14 mouse cellular contexts compared by ENCODE assay signal in the genomic region with DNA sequence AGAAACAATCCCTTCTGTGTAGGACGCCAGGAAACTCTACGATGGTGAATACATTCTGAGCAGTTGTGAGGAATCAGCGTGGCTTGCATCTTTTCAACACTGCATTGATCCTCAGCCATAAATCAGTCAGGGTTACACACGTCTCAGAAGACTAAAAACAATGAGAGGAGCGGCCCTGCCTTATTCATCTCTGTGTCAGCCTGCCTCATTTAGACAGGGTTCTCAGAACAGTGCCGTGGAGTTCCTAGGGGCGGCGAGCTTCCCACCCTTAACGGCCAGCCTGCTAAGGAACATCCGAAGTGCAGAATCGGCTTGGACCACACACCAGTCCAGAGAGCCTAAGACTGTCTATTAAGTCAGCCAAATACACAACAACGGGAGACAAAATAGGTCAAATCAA. TPM values are rescaled to one million over a fixed set of nuclear protein-coding genes. Genes with fewer than 3 reads are reported as not detected.
A peak's percentile ranks its signal among the peaks of the same experiment; 100 is the strongest.
DNase-seq lines count a peak whose midpoint lies in the region; ATAC-seq and TF ChIP-seq lines count a peak whose summit lies in the region.
"Had no signal": no experiment of that assay in that cellular context is flagged by ENCODE, and none has a peak within 500 bp of the region (broad histone marks: within the 10 kb centered on the region; RNA-seq: fewer than 3 reads in every experiment).

No protein-coding gene starts in this region.

- TF ChIP-seq CTCF in heart, adult 2 months (IDR thresholded peaks at IDR 0.05) = peak; percentile 39
- TF ChIP-seq CTCF in midbrain, postnatal 0 days (IDR thresholded peaks at IDR 0.05) = peak; percentile 28

- 73% methylated on average over 12 of the region's 12 CpGs for WGBS in heart, adult 2 months
- 68% methylated on average over 12 of the region's 12 CpGs for WGBS in heart, embryonic 12.5 days
- WGBS in midbrain, postnatal 0 days = 38% methylated on average over 12 of the region's 12 CpGs
- WGBS in midbrain, embryonic 11.5 days = 64% methylated on average over 12 of the region's 12 CpGs
- WGBS in hindbrain, embryonic 13.5 days = 25% methylated on average over 12 of the region's 12 CpGs
- 10% methylated on average over 12 of the region's 12 CpGs for WGBS in neural tube, embryonic 15.5 days

- DNase-seq in heart, adult 2 months = no peak
- peak; percentile 46 for DNase-seq in midbrain, postnatal 0 days (ENCODE audit: low spot score)
- no peak for DNase-seq in midbrain, embryonic 11.5 days (ENCODE audit: low spot score, missing footprints)
- DNase-seq in spleen, adult 12 weeks (ENCODE audit: low spot score) = no peak
- DNase-seq: cerebellum, adult 2 months; kidney, adult 8-10 months had no signal

- no peaks in the 10 kb centered on the region for H3K27me3 ChIP-seq in heart, adult 2 months (ENCODE audit: control insufficient read depth, insufficient read depth, low read length)
- no peaks in the 10 kb centered on the region for H3K27me3 ChIP-seq in heart, embryonic 12.5 days (replicated peaks)
- no peaks in the 10 kb centered on the region for H3K27me3 ChIP-seq in midbrain, postnatal 0 days (ENCODE audit: insufficient read depth, low read length)
- no peaks in the 10 kb centered on the region for H3K27me3 ChIP-seq in midbrain, embryonic 11.5 days (ENCODE audit: control insufficient read depth, insufficient read depth, low read length)
- H3K27me3 ChIP-seq in hindbrain, embryonic 13.5 days = no peaks in the 10 kb centered on the region
- no peaks in the 10 kb centered on the region for H3K27me3 ChIP-seq in neural tube, embryonic 15.5 days (replicated peaks)
- H3K27me3 ChIP-seq: midbrain, embryonic 12.5 days had no signal

- H3K36me3 ChIP-seq in heart, adult 2 months (ENCODE audit: control insufficient read depth, insufficient read depth, low read length) = no peaks in the 10 kb centered on the region
- H3K36me3 ChIP-seq in heart, embryonic 12.5 days = no peaks in the 10 kb centered on the region
- H3K36me3 ChIP-seq in midbrain, postnatal 0 days (ENCODE audit: insufficient read depth, low read length) = no peaks in the 10 kb centered on the region
- H3K36me3 ChIP-seq in midbrain, embryonic 11.5 days (ENCODE audit: control insufficient read depth, insufficient read depth, low read length) = no peaks in the 10 kb centered on the region
- H3K36me3 ChIP-seq in hindbrain, embryonic 13.5 days = no peaks in the 10 kb centered on the region
- no peaks in the 10 kb centered on the region for H3K36me3 ChIP-seq in neural tube, embryonic 15.5 days
- H3K36me3 ChIP-seq: midbrain, embryonic 12.5 days had no signal

- no peaks in the 10 kb centered on the region for H3K9me3 ChIP-seq in heart, embryonic 12.5 days (replicated peaks)
- H3K9me3 ChIP-seq in midbrain, postnatal 0 days (ENCODE audit: low read length) = no peaks in the 10 kb centered on the region
- H3K9me3 ChIP-seq in midbrain, embryonic 11.5 days (ENCODE audit: control insufficient read depth, low read length) = no peaks in the 10 kb centered on the region
- no peaks in the 10 kb centered on the region for H3K9me3 ChIP-seq in hindbrain, embryonic 13.5 days
- H3K9me3 ChIP-seq in neural tube, embryonic 15.5 days (replicated peaks) = no peaks in the 10 kb centered on the region
- H3K9me3 ChIP-seq: midbrain, embryonic 12.5 days had no signal

- no peak for TF ChIP-seq POLR2A in heart, adult 2 months (IDR thresholded peaks at IDR 0.05; ENCODE audit: insufficient read depth, low read depth, low read length)

- no peak overlapping the region for H3K4me3 ChIP-seq in heart, adult 2 months
- no peak overlapping the region for H3K4me3 ChIP-seq in heart, embryonic 12.5 days
- H3K4me3 ChIP-seq in midbrain, postnatal 0 days (ENCODE audit: low read depth, low read length) = no peak overlapping the region
- no peak overlapping the region for H3K4me3 ChIP-seq in midbrain, embryonic 11.5 days (ENCODE audit: low read depth, low read length)
- H3K4me3 ChIP-seq in hindbrain, embryonic 13.5 days = no peak overlapping the region
- H3K4me3 ChIP-seq in neural tube, embryonic 15.5 days (replicated peaks) = no peak overlapping the region
- H3K4me3 ChIP-seq: midbrain, embryonic 12.5 days had no signal

- no peak for ATAC-seq in heart, embryonic 12.5 days (ENCODE audit: insufficient number of reproducible peaks, low FRiP score)
- ATAC-seq in midbrain, postnatal 0 days (ENCODE audit: low FRiP score) = no peak
- ATAC-seq in midbrain, embryonic 11.5 days (ENCODE audit: low FRiP score) = no peak
- ATAC-seq in hindbrain, embryonic 13.5 days (ENCODE audit: low FRiP score) = 0 out of 2 replicates have a peak, but pooled peaks have one; percentile 29
- ATAC-seq in neural tube, embryonic 15.5 days (ENCODE audit: low FRiP score) = peak; percentile 23; the same call in 1 of the 2 replicates
- ATAC-seq: CD4-positive, CD25-positive, alpha-beta regulatory T cell, adult 4 months; lung, postnatal 0 days had no signal

- H3K79me2 ChIP-seq in heart, adult 2 months (replicated peaks; ENCODE audit: control insufficient read depth, insufficient read depth, low read length) = no peaks in the 10 kb centered on the region

- H3K4me2 ChIP-seq in heart, embryonic 12.5 days = no peak overlapping the region
- H3K4me2 ChIP-seq in midbrain, postnatal 0 days (ENCODE audit: low read depth, low read length, poor library complexity, severe bottlenecking) = no peak overlapping the region
- H3K4me2 ChIP-seq in midbrain, embryonic 11.5 days = no peak overlapping the region
- H3K4me2 ChIP-seq in hindbrain, embryonic 13.5 days = 0 out of 2 replicates have a peak overlapping the region, but pooled peaks have one; percentile 3
- 0 out of 2 replicates have a peak overlapping the region, but pooled peaks have one; percentile 6 for H3K4me2 ChIP-seq in neural tube, embryonic 15.5 days
- H3K4me2 ChIP-seq: liver, embryonic 11.5 days; midbrain, embryonic 12.5 days had no signal

- peaks cover 8% of the 10 kb centered on the region for H3K4me1 ChIP-seq in heart, adult 2 months (ENCODE audit: control insufficient read depth, insufficient read depth, low read length)
- H3K4me1 ChIP-seq in heart, embryonic 12.5 days (replicated peaks) = peaks cover 13% of the 10 kb centered on the region
- H3K4me1 ChIP-seq in midbrain, postnatal 0 days (ENCODE audit: insufficient read depth, low read length) = peaks cover 4% of the 10 kb centered on the region; the same call in 1 of the 2 replicates
- H3K4me1 ChIP-seq in midbrain, embryonic 11.5 days (ENCODE audit: control insufficient read depth, insufficient read depth, low read length) = no peaks in the 10 kb centered on the region
- peaks cover 34% of the 10 kb centered on the region for H3K4me1 ChIP-seq in hindbrain, embryonic 13.5 days (replicated peaks)
- H3K4me1 ChIP-seq in neural tube, embryonic 15.5 days = peaks cover 16% of the 10 kb centered on the region

- H3K27ac ChIP-seq in heart, adult 2 months = no peak overlapping the region
- H3K27ac ChIP-seq in heart, embryonic 12.5 days (ENCODE audit: poor library complexity, severe bottlenecking) = no peak overlapping the region
- H3K27ac ChIP-seq in midbrain, postnatal 0 days (ENCODE audit: low read depth, low read length) = no peak overlapping the region
- no peak overlapping the region for H3K27ac ChIP-seq in midbrain, embryonic 11.5 days (ENCODE audit: low read depth, low read length)
- no peak overlapping the region for H3K27ac ChIP-seq in hindbrain, embryonic 13.5 days
- no peak overlapping the region; the same call in 1 of the 2 replicates for H3K27ac ChIP-seq in neural tube, embryonic 15.5 days (replicated peaks)
- H3K27ac ChIP-seq: midbrain, embryonic 12.5 days had no signal

- H3K9ac ChIP-seq in heart, adult 2 months (ENCODE audit: low read depth, low read length) = no peak overlapping the region
- H3K9ac ChIP-seq in heart, embryonic 12.5 days = no peak overlapping the region
- no peak overlapping the region for H3K9ac ChIP-seq in midbrain, postnatal 0 days (replicated peaks; ENCODE audit: low read length, poor library complexity, severe bottlenecking)
- no peak overlapping the region for H3K9ac ChIP-seq in midbrain, embryonic 11.5 days (ENCODE audit: low read length)
- H3K9ac ChIP-seq in hindbrain, embryonic 13.5 days = no peak overlapping the region
- no peak overlapping the region for H3K9ac ChIP-seq in neural tube, embryonic 15.5 days (replicated peaks)
- H3K9ac ChIP-seq: midbrain, embryonic 12.5 days had no signal

- no peak for TF ChIP-seq EP300 in heart, adult 2 months (IDR thresholded peaks at IDR 0.05; ENCODE audit: insufficient read depth, low read depth, low read length)

- intact Hi-C loops in heart, adult 2 months (cut with DNase I) = no loop called here

RNA-seq across cellular contexts. Expression of a gene that starts 20.0 kb away (rescaled TPM):
- 1 to 10 TPM; 1.8 to 2.0 TPM for total RNA-seq in heart, adult 2 months (2021)
- polyA plus RNA-seq in heart, adult 2 months (2012; rRNA removed) = 1.6 and 2.6 TPM in 2 replicates
- 15.2 and 15.7 TPM in 2 replicates for polyA plus RNA-seq in heart, embryonic 12.5 days (2016; fragmentation: Nextera tagmentation; extraction: Ambion mirVana)
- 3.6 and 3.7 TPM in 2 replicates for total RNA-seq in midbrain, postnatal 0 days (2014; rRNA removed)
- 1.5 and 1.9 TPM in 2 replicates for polyA plus RNA-seq in midbrain, postnatal 0 days (2015; fragmentation: Nextera tagmentation; extraction: Ambion mirVana)
- 24.7 and 26.9 TPM in 2 replicates for polyA plus RNA-seq in midbrain, embryonic 11.5 days (2014; fragmentation: Nextera tagmentation; extraction: Ambion mirVana)
- polyA plus RNA-seq in hindbrain, embryonic 13.5 days (2015; fragmentation: Nextera tagmentation; extraction: Ambion mirVana) = 6.3 and 6.5 TPM in 2 replicates
- 3.0 and 6.7 TPM in 2 replicates for polyA plus RNA-seq in neural tube, embryonic 15.5 days (2015; fragmentation: Nextera tagmentation; extraction: Ambion mirVana)

RNA-seq across cellular contexts. Expression of a gene that starts 39.9 kb away (rescaled TPM):
- under 1 TPM; 0.13 to 0.23 TPM for total RNA-seq in heart, adult 2 months (2021)
- 0.41 and 0.50 TPM in 2 replicates for polyA plus RNA-seq in heart, adult 2 months (2012; rRNA removed)
- polyA plus RNA-seq in heart, embryonic 12.5 days (2016; fragmentation: Nextera tagmentation; extraction: Ambion mirVana) = 0.27 and 0.46 TPM in 2 replicates
- total RNA-seq in midbrain, postnatal 0 days (2014; rRNA removed) = 0.44 TPM in 1 of 2 replicates, not detected in the other
- 0.07 TPM in 1 of 2 replicates, not detected in the other for polyA plus RNA-seq in midbrain, postnatal 0 days (2015; fragmentation: Nextera tagmentation; extraction: Ambion mirVana)
- not detected in 2 replicates for polyA plus RNA-seq in midbrain, embryonic 11.5 days (2014; fragmentation: Nextera tagmentation; extraction: Ambion mirVana)
- polyA plus RNA-seq in hindbrain, embryonic 13.5 days (2015; fragmentation: Nextera tagmentation; extraction: Ambion mirVana) = 0.12 TPM in 1 of 2 replicates, not detected in the other
- polyA plus RNA-seq in neural tube, embryonic 15.5 days (2015; fragmentation: Nextera tagmentation; extraction: Ambion mirVana) = 0.19 TPM in 1 of 2 replicates, not detected in the other
- polyA plus RNA-seq: embryonic facial prominence, embryonic 11.5 days; liver, embryonic 11.5 days; midbrain, embryonic 12.5 days had no signal

Comparison
In these comparisons a context has a peak if more than half of its experiments do, and no peak if none do; other contexts are left out.
1. ATAC-seq: peak in hindbrain, embryonic 13.5 days (single experiment) and neural tube, embryonic 15.5 days (single experiment); none in heart, embryonic 12.5 days (single experiment), midbrain, postnatal 0 days (single experiment) and midbrain, embryonic 11.5 days (single experiment).
2. H3K4me2 ChIP-seq: peak in hindbrain, embryonic 13.5 days (single experiment) and neural tube, embryonic 15.5 days (single experiment); none in heart, embryonic 12.5 days (single experiment), midbrain, postnatal 0 days (single experiment) and midbrain, embryonic 11.5 days (single experiment).